Mouse (Mus musculus) intestine, embryonic 16.5 days (tissue): ENCODE data around the gene Zbtb43. TPM values are rescaled to one million over a fixed set of nuclear protein-coding genes. Genes with fewer than 3 reads are reported as not detected.

Source experiments
- polyA plus RNA-seq: library from polyadenylated mRNA; unstranded; fragments of >200 nt; fragmentation: Nextera tagmentation; extraction: Ambion mirVana; gene quantifications from 2 replicates; pipeline ENCODE4 v1.2.1, GENCODE M21; 2015

Gene Zbtb43
- polyA plus RNA-seq, 1 experiment from 2014 or later: 10.8 TPM

Other genes with a start within 250 kb of the Zbtb43 start
- 6.3 and 8.0 TPM in 2 replicates for gene Ralgps1, start 97.1 kb downstream of the Zbtb43 start, polyA plus RNA-seq
- 2.8 and 3.9 TPM in 2 replicates for gene Zbtb34, start 37.2 kb downstream of the Zbtb43 start, polyA plus RNA-seq
- gene Lmx1b, start 172.0 kb upstream of the Zbtb43 start, polyA plus RNA-seq: 0.04 TPM in 1 of 2 replicates, not detected in the other